Mouse (Mus musculus): ENCODE measurements around the gene Xcr1. TPM values are rescaled to one million over a fixed set of nuclear protein-coding genes. Genes with fewer than 3 reads are reported as not detected.

Xcr1 gene
- polyA plus RNA-seq, 1 experiment from 2014 or later, result 0.05 TPM

GRCm38 (mm10) chr9:123846490-123846889, 15.3 kb downstream of the Xcr1 start:
- no peaks in the 10 kb centered on the region for H3K4me1 ChIP-seq (replicated peaks; ENCODE audit: insufficient read depth, low read length)
- H3K27me3 ChIP-seq (ENCODE audit: insufficient read depth, low read length), result no peaks in the 10 kb centered on the region
- ATAC-seq (replicated peaks; ENCODE audit: low FRiP score, low read depth) (no peak), DNase-seq (ENCODE audit: low spot score) (no peak)
- H3K27ac ChIP-seq, result no peak overlapping the region
- 98% methylated on average over 1 of the region's 1 CpGs for WGBS
- H3K9me3 ChIP-seq (replicated peaks; ENCODE audit: low read length), result no peaks in the 10 kb centered on the region
- peaks cover 9% of the 10 kb centered on the region for H3K36me3 ChIP-seq (ENCODE audit: insufficient read depth, low read length)
- H3K4me3 ChIP-seq (replicated peaks; ENCODE audit: low read depth, low read length), result no peak overlapping the region
- H3K9ac ChIP-seq (ENCODE audit: low read depth, low read length), result no peak overlapping the region
- no peak for TF ChIP-seq CTCF (IDR thresholded peaks at IDR 0.05; ENCODE audit: low read depth)
- no peak overlapping the region for H3K4me2 ChIP-seq (ENCODE audit: low read length)

DNA sequence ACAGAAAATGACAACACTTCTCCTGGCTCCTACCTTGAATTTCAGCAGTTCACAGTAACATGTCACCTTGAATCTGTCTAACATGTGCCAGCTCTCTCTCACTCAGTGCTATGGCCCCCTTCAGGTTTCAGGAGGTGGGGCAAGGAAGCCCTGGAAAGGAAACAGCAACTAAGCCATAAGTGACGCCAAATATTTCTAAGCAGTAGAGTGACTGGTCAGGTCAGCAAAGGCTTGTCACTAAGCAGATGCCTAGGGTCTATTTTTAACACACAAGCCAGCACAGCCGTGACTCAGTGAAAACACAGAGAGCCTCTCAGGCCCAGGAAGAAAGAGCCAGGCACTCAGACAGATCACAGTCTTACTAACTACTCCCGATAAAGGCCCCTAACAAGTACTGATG, 16.7 kb downstream of the Xcr1 start:
- DNase-seq (ENCODE audit: low spot score) (no peak), ATAC-seq (replicated peaks; ENCODE audit: low FRiP score, low read depth) (no peak)
- Histone ChIP-seq H3K27ac (no peak overlapping the region), H3K9ac (ENCODE audit: low read depth, low read length) (no peak overlapping the region), H3K36me3 (ENCODE audit: insufficient read depth, low read length) (peaks cover 9% of the 10 kb centered on the region), H3K4me2 (ENCODE audit: low read length) (no peak overlapping the region), H3K27me3 (ENCODE audit: insufficient read depth, low read length) (no peaks in the 10 kb centered on the region), H3K9me3 (replicated peaks; ENCODE audit: low read length) (no peaks in the 10 kb centered on the region), H3K4me3 (replicated peaks; ENCODE audit: low read depth, low read length) (no peak overlapping the region), H3K4me1 (replicated peaks; ENCODE audit: insufficient read depth, low read length) (no peaks in the 10 kb centered on the region)
- 67% methylated on average over 3 of the region's 3 CpGs for WGBS
- TF ChIP-seq CTCF (IDR thresholded peaks at IDR 0.05; ENCODE audit: low read depth), result peak; percentile 21; the same call in 1 of the 2 replicates

GRCm38 (mm10) chr9:123844468-123844867, 17.4 kb downstream of the Xcr1 start:
- 87% methylated on average over 3 of the region's 3 CpGs for WGBS

GRCm38 (mm10) chr9:123840243-123840642, 21.6 kb downstream of the Xcr1 start:
- no peak overlapping the region for H3K4me3 ChIP-seq (replicated peaks; ENCODE audit: low read depth, low read length)
- DNase-seq (ENCODE audit: low spot score), result no peak
- WGBS, result 90% methylated on average over 6 of the region's 6 CpGs
- ATAC-seq (replicated peaks; ENCODE audit: low FRiP score, low read depth), result no peak
- H3K4me2 ChIP-seq (ENCODE audit: low read length), result no peak overlapping the region
- no peak overlapping the region for H3K9ac ChIP-seq (ENCODE audit: low read depth, low read length)
- TF ChIP-seq CTCF (IDR thresholded peaks at IDR 0.05; ENCODE audit: low read depth), result no peak
- no peaks in the 10 kb centered on the region for H3K9me3 ChIP-seq (replicated peaks; ENCODE audit: low read length)
- H3K4me1 ChIP-seq (replicated peaks; ENCODE audit: insufficient read depth, low read length), result no peaks in the 10 kb centered on the region
- H3K36me3 ChIP-seq (ENCODE audit: insufficient read depth, low read length), result peaks cover 29% of the 10 kb centered on the region
- no peaks in the 10 kb centered on the region for H3K27me3 ChIP-seq (ENCODE audit: insufficient read depth, low read length)
- H3K27ac ChIP-seq, result no peak overlapping the region

More at GRCm38 (mm10) chr9:123844468-123844867, 17.4 kb downstream of the Xcr1 start:
- H3K9ac ChIP-seq (ENCODE audit: low read depth, low read length), result no peak overlapping the region
- TF ChIP-seq CTCF (IDR thresholded peaks at IDR 0.05; ENCODE audit: low read depth), result no peak
- no peak overlapping the region for H3K27ac ChIP-seq
- H3K4me3 ChIP-seq (replicated peaks; ENCODE audit: low read depth, low read length), result no peak overlapping the region
- H3K4me2 ChIP-seq (ENCODE audit: low read length), result no peak overlapping the region
- H3K4me1 ChIP-seq (replicated peaks; ENCODE audit: insufficient read depth, low read length), result no peaks in the 10 kb centered on the region
- DNase-seq (ENCODE audit: low spot score), result no peak
- no peaks in the 10 kb centered on the region for H3K9me3 ChIP-seq (replicated peaks; ENCODE audit: low read length)
- no peak for ATAC-seq (replicated peaks; ENCODE audit: low FRiP score, low read depth)
- no peaks in the 10 kb centered on the region for H3K27me3 ChIP-seq (ENCODE audit: insufficient read depth, low read length)
- H3K36me3 ChIP-seq (ENCODE audit: insufficient read depth, low read length), result peaks cover 9% of the 10 kb centered on the region

DNA sequence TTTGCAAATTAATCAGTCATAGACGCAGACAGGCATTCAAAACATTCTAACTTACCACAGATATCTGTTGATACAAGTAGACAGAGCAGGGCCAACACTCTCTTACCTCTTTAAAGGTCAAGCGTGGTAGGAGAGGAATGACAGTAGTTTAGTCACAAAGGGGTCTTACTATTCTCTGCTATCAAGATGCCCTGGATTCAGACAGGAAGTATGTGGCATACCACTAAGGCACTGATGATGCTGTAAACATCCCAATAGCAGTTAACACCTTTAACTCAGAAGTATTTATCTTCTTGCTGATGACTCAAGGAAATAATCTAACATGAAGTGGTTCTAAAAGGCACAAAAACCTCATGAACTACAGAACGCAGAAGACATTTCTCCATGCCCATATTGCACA, 26.0 kb downstream of the Xcr1 start:
- Histone ChIP-seq H3K4me1 (replicated peaks; ENCODE audit: insufficient read depth, low read length) (no peaks in the 10 kb centered on the region), H3K4me3 (replicated peaks; ENCODE audit: low read depth, low read length) (no peak overlapping the region), H3K4me2 (ENCODE audit: low read length) (no peak overlapping the region), H3K27me3 (ENCODE audit: insufficient read depth, low read length) (no peaks in the 10 kb centered on the region), H3K36me3 (ENCODE audit: insufficient read depth, low read length) (peaks cover 38% of the 10 kb centered on the region; the same call in 1 of the 2 replicates), H3K27ac (no peak overlapping the region), H3K9ac (ENCODE audit: low read depth, low read length) (no peak overlapping the region), H3K9me3 (replicated peaks; ENCODE audit: low read length) (no peaks in the 10 kb centered on the region)
- ATAC-seq (replicated peaks; ENCODE audit: low FRiP score, low read depth) (no peak), DNase-seq (ENCODE audit: low spot score) (no peak)
- WGBS, result 94% methylated on average over 3 of the region's 3 CpGs
- TF ChIP-seq CTCF (IDR thresholded peaks at IDR 0.05; ENCODE audit: low read depth), result no peak

DNA sequence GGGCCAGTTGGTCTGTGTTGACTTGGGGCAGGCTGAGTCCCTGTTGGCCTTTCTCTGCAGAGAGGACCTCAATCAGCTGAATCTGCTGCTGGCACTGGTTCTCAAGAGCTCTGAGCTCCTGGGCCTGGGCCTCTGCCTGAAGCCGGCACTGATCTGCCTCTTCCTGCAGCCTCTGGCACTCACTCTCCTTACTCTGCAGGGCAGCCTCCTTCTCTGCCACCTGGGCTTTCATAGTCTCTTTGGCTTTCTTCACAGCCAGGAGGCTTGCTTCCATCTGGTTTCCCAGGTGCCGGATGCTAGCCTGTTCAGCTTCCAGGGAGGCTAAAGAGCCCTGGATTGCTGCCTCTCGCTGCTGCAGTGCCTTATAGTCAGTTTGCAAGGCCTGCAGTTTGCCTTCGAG, 32.9 kb downstream of the Xcr1 start:
- Histone ChIP-seq H3K36me3 (ENCODE audit: insufficient read depth, low read length) (peaks cover 67% of the 10 kb centered on the region), H3K9me3 (replicated peaks; ENCODE audit: low read length) (no peaks in the 10 kb centered on the region), H3K27me3 (ENCODE audit: insufficient read depth, low read length) (no peaks in the 10 kb centered on the region), H3K4me3 (replicated peaks; ENCODE audit: low read depth, low read length) (no peak overlapping the region), H3K4me1 (replicated peaks; ENCODE audit: insufficient read depth, low read length) (no peaks in the 10 kb centered on the region), H3K9ac (ENCODE audit: low read depth, low read length) (no peak overlapping the region), H3K27ac (no peak overlapping the region), H3K4me2 (ENCODE audit: low read length) (no peak overlapping the region)
- no peak for TF ChIP-seq CTCF (IDR thresholded peaks at IDR 0.05; ENCODE audit: low read depth)
- DNase-seq (ENCODE audit: low spot score) (no peak), ATAC-seq (replicated peaks; ENCODE audit: low FRiP score, low read depth) (no peak)
- WGBS, result 92% methylated on average over 4 of the region's 4 CpGs

- no peak overlapping the region for H3K4me3 ChIP-seq (replicated peaks; ENCODE audit: low read depth, low read length)
- DNase-seq (ENCODE audit: low spot score) (no peak), ATAC-seq (replicated peaks; ENCODE audit: low FRiP score, low read depth) (no peak)
- no peaks in the 10 kb centered on the region for H3K9me3 ChIP-seq (replicated peaks; ENCODE audit: low read length)
- H3K9ac ChIP-seq (ENCODE audit: low read depth, low read length), result no peak overlapping the region
- no peak overlapping the region for H3K27ac ChIP-seq
- H3K36me3 ChIP-seq (ENCODE audit: insufficient read depth, low read length), result peaks cover 86% of the 10 kb centered on the region
- WGBS, result 84% methylated on average over 3 of the region's 3 CpGs
- H3K4me1 ChIP-seq (replicated peaks; ENCODE audit: insufficient read depth, low read length), result no peaks in the 10 kb centered on the region
- no peak for TF ChIP-seq CTCF (IDR thresholded peaks at IDR 0.05; ENCODE audit: low read depth)
- H3K27me3 ChIP-seq (ENCODE audit: insufficient read depth, low read length), result no peaks in the 10 kb centered on the region
- no peak overlapping the region for H3K4me2 ChIP-seq (ENCODE audit: low read length)
Measured at GRCm38 (mm10) chr9:123826631-123827030, 35.2 kb downstream of the Xcr1 start.

All from kidney, postnatal 0 days (tissue).